Mouse (Mus musculus) hindbrain, embryonic 14.5 days (tissue): ENCODE measurements around the gene Plxna4. TPM values are rescaled to one million over a fixed set of nuclear protein-coding genes. Genes with fewer than 3 reads are reported as not detected.

ENCODE experiments used
- ATAC-seq: fragments of 200-750 bp; cut with Nextera tagmentation; 2 replicates; pipeline ENCODE4 v1.8.0; 2017; ENCODE audit warnings: moderate number of reproducible peaks, mild to moderate bottlenecking, moderate TSS enrichment, moderate library complexity; ENCODE audit not compliant: low FRiP score
- DNase-seq: peaks from one replicate; pipeline ENCODE4 v3.0.0-alpha.2; 2015; ENCODE audit warnings: low spot score
- H3K27ac ChIP-seq: fragments of 300-500 bp; sonication (generic); 2 replicates; pipeline ENCODE4 v1.5.1; 2014; ENCODE audit warnings: mild to moderate bottlenecking, moderate library complexity
- H3K27me3 ChIP-seq: fragments of 300-500 bp; sonication (generic); 2 replicates; pipeline ENCODE4 v1.6.1; 2014; ENCODE audit warnings: mild to moderate bottlenecking, low read length, mixed read lengths; ENCODE audit not compliant: control insufficient read depth, insufficient read depth
- H3K36me3 ChIP-seq: fragments of 300-500 bp; sonication (generic); replicated peaks from 2 replicates; pipeline ENCODE4 v1.6.1; 2014; ENCODE audit not compliant: control insufficient read depth, insufficient read depth
- H3K4me1 ChIP-seq: fragments of 300-500 bp; sonication (generic); replicated peaks from 2 replicates; pipeline ENCODE4 v1.6.1; 2014; ENCODE audit warnings: antibody characterized with exemption, low read length, mixed read lengths; ENCODE audit not compliant: control insufficient read depth, insufficient read depth
- H3K4me2 ChIP-seq: fragments of 300-500 bp; sonication (generic); replicated peaks from 2 replicates; pipeline ENCODE4 v1.6.1; 2014; ENCODE audit warnings: mild to moderate bottlenecking, moderate library complexity
- H3K4me3 ChIP-seq: fragments of 300-500 bp; sonication (generic); replicated peaks from 2 replicates; pipeline ENCODE4 v1.5.1; 2014; ENCODE audit warnings: mild to moderate bottlenecking, low read length
- H3K9ac ChIP-seq: fragments of 300-500 bp; sonication (generic); 2 replicates; pipeline ENCODE4 v1.6.1; 2014
- H3K9me3 ChIP-seq: fragments of 300-500 bp; sonication (generic); 2 replicates; pipeline ENCODE4 v1.6.1; 2016; ENCODE audit warnings: low read length; ENCODE audit not compliant: control insufficient read depth
- WGBS: fragments of 180-500 bp; shearing (Covaris S2); extraction: QIAGEN DNeasy Blood & Tissue Kit; methylation state at CpG from one replicate; pipeline ENCODE4 v1.1.7; 2014; 5-methylcytosine and 5-hydroxymethylcytosine counted together
- polyA plus RNA-seq: library from polyadenylated mRNA; unstranded; fragments of >200 nt; fragmentation: Nextera tagmentation; extraction: Ambion mirVana; gene quantifications from 2 replicates; pipeline ENCODE4 v1.2.1, GENCODE M21; 2014

Gene Plxna4
- polyA plus RNA-seq, 1 experiment from 2014 or later: 25.7 TPM

DNA sequence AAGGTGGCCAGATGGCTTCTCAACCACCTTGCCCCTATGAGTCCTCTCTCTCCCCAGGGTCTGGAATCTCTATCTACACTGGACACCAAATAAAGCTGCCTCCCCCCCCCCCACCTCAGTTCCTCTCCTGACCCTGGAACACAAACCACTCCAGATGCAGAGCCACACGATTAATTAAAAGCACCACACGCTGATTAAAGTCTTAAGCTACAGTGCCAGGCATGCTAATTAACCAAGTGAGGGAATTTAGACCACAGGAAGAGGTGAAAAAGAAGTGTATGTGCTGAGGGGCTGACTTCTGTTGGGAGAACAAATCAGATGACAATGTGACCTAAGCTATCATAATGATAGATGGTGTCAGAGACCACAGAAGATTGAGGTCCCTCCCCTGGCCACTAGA lies 332.8 kb downstream of the Plxna4 start:
- ATAC-seq (no peak), DNase-seq (no peak)
- no peak overlapping the region for H3K4me3 ChIP-seq
- H3K4me2 ChIP-seq: no peak overlapping the region
- no peaks in the 10 kb centered on the region for H3K36me3 ChIP-seq
- no peak overlapping the region for H3K9ac ChIP-seq
- no peaks in the 10 kb centered on the region for H3K9me3 ChIP-seq
- WGBS: 34% methylated on average over 2 of the region's 2 CpGs
- no peaks in the 10 kb centered on the region for H3K27me3 ChIP-seq
- no peak overlapping the region for H3K27ac ChIP-seq
- H3K4me1 ChIP-seq: peaks cover 20% of the 10 kb centered on the region

DNA sequence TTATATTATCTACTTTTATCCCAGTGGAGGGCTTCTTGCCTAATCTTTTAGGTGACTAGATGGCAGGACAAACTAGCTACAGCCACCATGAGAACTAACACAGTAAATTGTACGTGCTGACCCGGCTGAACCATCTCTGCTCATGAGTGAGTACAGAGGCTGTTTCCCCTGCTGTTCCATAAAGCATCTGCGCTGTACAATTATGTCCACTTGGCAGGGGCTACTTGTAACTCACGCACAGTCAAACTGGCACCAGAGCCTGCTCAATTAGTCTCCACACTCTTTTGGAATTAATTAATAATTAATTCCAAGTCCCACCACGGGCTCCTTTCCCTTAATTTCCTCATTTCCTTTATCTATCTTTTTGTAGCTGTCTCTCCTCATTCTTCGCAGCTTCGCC lies 335.8 kb downstream of the Plxna4 start:
- Histone ChIP-seq H3K27me3 (no peaks in the 10 kb centered on the region), H3K36me3 (no peaks in the 10 kb centered on the region), H3K27ac (0 out of 2 replicates have a peak overlapping the region, but pooled peaks have one; percentile 3), H3K4me2 (no peak overlapping the region), H3K9ac (no peak overlapping the region), H3K4me3 (no peak overlapping the region), H3K4me1 (peaks cover 13% of the 10 kb centered on the region; the same call in 1 of the 2 replicates), H3K9me3 (no peaks in the 10 kb centered on the region)
- 49% methylated on average over 7 of the region's 7 CpGs for WGBS
- peak; percentile 43; the same call in 1 of the 2 replicates for ATAC-seq
- no peak for DNase-seq

DNA sequence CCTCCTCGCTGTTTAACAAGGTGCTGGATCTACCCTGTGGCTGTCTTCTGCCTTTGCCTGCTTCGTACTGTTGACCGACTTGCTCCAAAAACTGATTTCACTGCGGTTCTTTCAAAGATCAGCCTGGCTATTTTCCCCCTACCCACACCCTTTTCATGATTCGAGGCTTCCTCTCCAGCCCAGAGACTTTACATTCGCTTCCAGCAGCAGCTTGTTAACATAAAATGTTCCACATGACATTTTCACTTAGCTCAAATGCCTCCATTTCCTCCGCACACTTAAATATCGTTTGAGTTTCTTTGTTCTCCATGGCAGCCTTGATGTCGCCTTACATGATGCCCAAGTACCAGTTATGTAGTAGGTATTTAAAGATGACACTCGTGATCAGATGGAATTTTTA lies 336.3 kb downstream of the Plxna4 start:
- Histone ChIP-seq H3K27ac (peak overlapping the region; percentile 4; the same call in 1 of the 2 replicates), H3K9me3 (no peaks in the 10 kb centered on the region), H3K4me1 (peaks cover 13% of the 10 kb centered on the region; the same call in 1 of the 2 replicates), H3K9ac (no peak overlapping the region), H3K4me2 (no peak overlapping the region), H3K27me3 (no peaks in the 10 kb centered on the region), H3K36me3 (no peaks in the 10 kb centered on the region), H3K4me3 (no peak overlapping the region)
- 83% methylated on average over 10 of the region's 10 CpGs for WGBS
- no peak for ATAC-seq
- no peak for DNase-seq

DNA sequence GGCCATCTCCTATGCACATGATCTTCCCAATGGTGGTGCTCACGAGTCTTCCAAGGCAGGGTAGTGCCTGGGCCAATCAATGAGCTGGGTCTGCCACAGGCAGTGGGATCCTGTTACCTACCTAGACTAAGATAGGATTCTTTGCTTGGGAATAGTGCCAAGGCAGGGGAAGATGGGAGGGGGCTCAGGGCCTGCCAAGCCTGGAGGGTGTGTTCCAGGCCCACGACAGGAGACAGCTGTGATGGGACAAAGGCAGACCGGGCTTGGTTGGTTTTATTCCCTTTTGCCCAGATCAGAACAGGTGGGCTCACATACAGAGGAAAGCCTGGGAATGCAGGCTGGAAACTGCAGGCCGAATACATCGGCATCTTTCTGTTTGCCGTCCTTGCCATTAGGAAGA lies 342.0 kb downstream of the Plxna4 start:
- 77% methylated on average over 6 of the region's 6 CpGs for WGBS
- no peaks in the 10 kb centered on the region for H3K4me1 ChIP-seq
- H3K4me3 ChIP-seq: no peak overlapping the region
- no peak overlapping the region for H3K27ac ChIP-seq
- no peaks in the 10 kb centered on the region for H3K9me3 ChIP-seq
- no peak overlapping the region for H3K4me2 ChIP-seq
- ATAC-seq (0 out of 2 replicates have a peak, but pooled peaks have one; percentile 27), DNase-seq (no peak)
- no peaks in the 10 kb centered on the region for H3K36me3 ChIP-seq
- H3K27me3 ChIP-seq: no peaks in the 10 kb centered on the region
- no peak overlapping the region for H3K9ac ChIP-seq

DNA sequence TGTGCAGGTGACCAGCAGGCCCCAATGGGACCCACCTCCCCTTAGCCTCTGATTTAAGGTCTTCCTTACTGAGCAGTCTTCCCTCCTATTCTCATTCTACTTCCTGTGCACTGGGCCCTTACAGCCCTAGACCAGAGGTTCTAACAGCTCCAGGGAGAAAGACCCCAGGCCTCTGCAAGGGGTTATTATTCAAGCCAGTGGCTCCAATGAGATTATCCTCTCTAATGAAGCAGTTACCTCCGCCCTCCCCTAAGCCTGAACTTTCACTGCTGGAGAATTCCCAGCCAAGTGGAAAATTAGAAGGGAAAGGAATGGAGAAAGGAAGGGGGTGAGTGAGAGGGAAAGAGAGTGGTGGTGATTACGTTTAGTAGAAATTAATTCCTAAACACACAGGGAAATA lies 345.0 kb downstream of the Plxna4 start:
- Histone ChIP-seq H3K9ac (no peak overlapping the region), H3K36me3 (peaks cover 6% of the 10 kb centered on the region; the same call in 1 of the 2 replicates), H3K27ac (no peak overlapping the region), H3K9me3 (no peaks in the 10 kb centered on the region), H3K4me2 (no peak overlapping the region), H3K27me3 (no peaks in the 10 kb centered on the region), H3K4me3 (no peak overlapping the region), H3K4me1 (no peaks in the 10 kb centered on the region)
- WGBS: 45% methylated on average over 2 of the region's 2 CpGs
- no peak for ATAC-seq
- no peak for DNase-seq

DNA sequence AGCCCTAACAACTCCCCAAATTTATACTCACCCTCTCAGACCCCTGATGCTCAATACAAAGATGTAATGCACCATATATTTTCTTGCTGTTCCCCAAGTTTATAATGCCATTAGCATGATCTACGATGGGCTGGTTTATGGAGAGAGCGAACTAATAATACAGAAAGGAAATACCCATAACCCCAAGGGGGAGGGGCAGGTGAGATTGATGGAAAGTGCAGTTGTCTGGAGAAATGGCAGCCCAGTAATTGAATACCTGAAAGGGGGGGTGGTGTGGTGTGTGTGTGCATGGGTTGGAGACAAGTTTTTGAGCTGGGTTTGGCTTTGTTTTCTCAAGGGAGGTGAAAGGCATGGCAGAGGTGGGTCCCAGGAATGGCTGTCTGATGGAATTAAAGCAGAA lies 356.6 kb downstream of the Plxna4 start:
- peaks cover 36% of the 10 kb centered on the region for H3K36me3 ChIP-seq
- H3K27ac ChIP-seq: no peak overlapping the region

DNA sequence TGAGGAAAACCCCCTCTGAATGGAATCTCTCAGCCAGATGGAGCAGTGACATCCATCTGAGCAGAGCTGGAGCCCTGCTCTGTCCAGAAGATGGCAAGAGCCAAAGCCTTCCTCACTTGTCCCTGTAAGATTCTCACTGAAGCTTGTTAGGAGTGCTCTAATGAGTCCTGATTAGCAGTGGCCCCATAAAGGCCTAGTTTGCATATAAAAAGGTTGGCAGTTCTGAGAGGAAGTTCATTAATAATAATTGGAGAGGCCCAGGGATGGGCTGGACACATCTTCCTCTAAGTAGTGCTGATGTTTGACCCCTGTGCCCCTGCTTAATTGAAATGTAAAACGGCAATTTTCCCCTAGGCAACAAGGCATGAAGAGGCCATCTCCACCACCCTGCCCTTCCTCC lies 361.4 kb downstream of the Plxna4 start:
- Histone ChIP-seq H3K4me1 (no peaks in the 10 kb centered on the region), H3K36me3 (peaks cover 24% of the 10 kb centered on the region), H3K9me3 (no peaks in the 10 kb centered on the region), H3K4me3 (no peak overlapping the region), H3K27me3 (no peaks in the 10 kb centered on the region), H3K27ac (no peak overlapping the region), H3K4me2 (no peak overlapping the region), H3K9ac (no peak overlapping the region)
- WGBS: 7% methylated on average over 1 of the region's 1 CpGs
- ATAC-seq: no peak
- no peak for DNase-seq

More for the DNA sequence above, 356.6 kb downstream of the Plxna4 start:
- H3K27me3 ChIP-seq: no peaks in the 10 kb centered on the region
- no peak overlapping the region for H3K4me2 ChIP-seq
- H3K9me3 ChIP-seq: no peaks in the 10 kb centered on the region
- WGBS: 73% methylated on average over 2 of the region's 2 CpGs
- ATAC-seq: no peak
- no peak overlapping the region for H3K9ac ChIP-seq
- no peak for DNase-seq
- H3K4me3 ChIP-seq: no peak overlapping the region
- no peaks in the 10 kb centered on the region for H3K4me1 ChIP-seq

DNA sequence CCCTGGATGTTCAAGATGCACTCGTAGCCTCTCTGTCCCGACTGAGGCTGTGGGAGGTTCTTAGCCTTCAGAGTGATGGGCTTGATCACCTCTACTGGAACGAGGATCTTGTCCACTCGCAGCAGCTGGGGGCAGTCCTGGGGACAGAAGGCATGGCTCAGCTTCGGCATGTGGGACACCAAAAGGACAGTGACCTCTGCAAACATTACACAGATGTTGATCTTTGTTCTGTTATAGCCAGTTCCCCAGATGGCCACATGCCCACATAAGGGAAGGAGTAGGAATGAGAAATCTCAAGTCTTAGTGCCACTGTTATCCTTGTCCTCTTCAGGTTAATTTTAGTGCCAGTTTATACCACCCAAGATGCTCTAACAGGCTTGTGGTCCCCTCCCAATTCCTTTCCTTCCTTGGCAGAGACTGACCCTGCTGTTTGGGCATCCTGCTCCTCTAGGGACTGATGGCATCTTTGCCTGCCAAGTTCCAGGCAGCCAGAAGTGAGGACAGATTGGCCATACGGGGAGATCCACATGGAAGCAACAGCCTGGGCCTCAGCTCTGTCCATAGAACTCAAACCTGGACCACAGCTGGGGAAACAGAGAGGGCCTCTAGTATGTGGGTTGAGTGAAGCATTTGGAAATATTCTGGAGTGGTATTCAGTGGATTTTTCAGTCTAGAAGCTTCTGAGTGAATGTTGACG lies 363.8 kb downstream of the Plxna4 start:
- DNase-seq (no peak), ATAC-seq (no peak)
- no peak overlapping the region for H3K9ac ChIP-seq
- no peak overlapping the region for H3K4me2 ChIP-seq
- no peaks in the 10 kb centered on the region for H3K4me1 ChIP-seq
- no peaks in the 10 kb centered on the region for H3K27me3 ChIP-seq
- WGBS: 85% methylated on average over 7 of the region's 7 CpGs
- no peaks in the 10 kb centered on the region for H3K9me3 ChIP-seq
- H3K4me3 ChIP-seq: no peak overlapping the region
- peaks cover 27% of the 10 kb centered on the region for H3K36me3 ChIP-seq
- H3K27ac ChIP-seq: no peak overlapping the region

DNA sequence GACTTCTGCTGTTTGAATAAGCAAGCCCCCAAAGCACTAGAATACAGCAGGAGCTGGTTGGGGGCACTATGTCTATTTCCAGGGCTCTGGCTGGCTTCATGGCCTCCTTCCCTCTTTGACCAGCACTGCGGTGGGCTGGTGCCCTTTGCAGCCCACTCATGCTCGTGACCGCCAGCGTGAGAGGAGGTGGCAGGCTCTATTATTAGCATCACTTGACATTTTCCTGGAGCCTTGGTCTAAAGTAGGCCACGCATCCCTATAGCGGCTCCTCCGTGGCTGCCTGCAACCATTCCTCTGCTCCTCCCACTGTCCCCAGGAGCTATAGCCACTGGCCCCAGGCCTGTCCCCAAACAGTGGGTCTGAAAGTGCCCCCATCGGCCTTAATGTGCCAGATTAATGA lies 367.2 kb downstream of the Plxna4 start:
- Histone ChIP-seq H3K4me2 (no peak overlapping the region), H3K27ac (no peak overlapping the region), H3K4me1 (no peaks in the 10 kb centered on the region), H3K9me3 (no peaks in the 10 kb centered on the region), H3K27me3 (no peaks in the 10 kb centered on the region), H3K36me3 (peaks cover 35% of the 10 kb centered on the region), H3K4me3 (no peak overlapping the region), H3K9ac (no peak overlapping the region)
- ATAC-seq: no peak
- 84% methylated on average over 8 of the region's 8 CpGs for WGBS
- no peak for DNase-seq

DNA sequence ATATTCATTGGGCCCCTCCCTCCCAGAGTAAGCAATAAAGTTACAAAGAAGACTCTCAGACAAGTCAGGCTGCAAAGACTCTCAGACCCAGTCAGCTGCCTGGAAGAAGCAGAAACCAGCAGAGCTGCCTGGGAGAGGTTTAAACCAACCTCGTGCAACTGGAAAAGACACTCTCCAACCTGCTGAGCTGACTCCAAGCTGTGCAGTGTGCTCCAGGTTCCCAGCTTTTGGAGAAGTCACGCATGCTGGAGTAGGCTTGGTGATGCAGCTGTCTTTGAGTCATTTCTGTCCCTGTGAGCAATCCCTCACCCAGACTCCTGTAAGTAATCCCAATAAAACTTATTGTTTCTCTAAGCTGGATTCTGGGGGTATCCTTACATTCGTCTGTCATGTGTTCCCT lies 369.4 kb downstream of the Plxna4 start:
- no peak for DNase-seq
- peaks cover 43% of the 10 kb centered on the region for H3K36me3 ChIP-seq
- H3K9ac ChIP-seq: no peak overlapping the region
- ATAC-seq: no peak
- H3K4me3 ChIP-seq: no peak overlapping the region
- no peaks in the 10 kb centered on the region for H3K27me3 ChIP-seq
- H3K4me2 ChIP-seq: no peak overlapping the region
- no peaks in the 10 kb centered on the region for H3K4me1 ChIP-seq
- H3K9me3 ChIP-seq: no peaks in the 10 kb centered on the region
- WGBS: 77% methylated on average over 3 of the region's 3 CpGs
- no peak overlapping the region for H3K27ac ChIP-seq
